Mouse (Mus musculus): ENCODE measurements around the gene Msantd3.

Gene Msantd3

DNA sequence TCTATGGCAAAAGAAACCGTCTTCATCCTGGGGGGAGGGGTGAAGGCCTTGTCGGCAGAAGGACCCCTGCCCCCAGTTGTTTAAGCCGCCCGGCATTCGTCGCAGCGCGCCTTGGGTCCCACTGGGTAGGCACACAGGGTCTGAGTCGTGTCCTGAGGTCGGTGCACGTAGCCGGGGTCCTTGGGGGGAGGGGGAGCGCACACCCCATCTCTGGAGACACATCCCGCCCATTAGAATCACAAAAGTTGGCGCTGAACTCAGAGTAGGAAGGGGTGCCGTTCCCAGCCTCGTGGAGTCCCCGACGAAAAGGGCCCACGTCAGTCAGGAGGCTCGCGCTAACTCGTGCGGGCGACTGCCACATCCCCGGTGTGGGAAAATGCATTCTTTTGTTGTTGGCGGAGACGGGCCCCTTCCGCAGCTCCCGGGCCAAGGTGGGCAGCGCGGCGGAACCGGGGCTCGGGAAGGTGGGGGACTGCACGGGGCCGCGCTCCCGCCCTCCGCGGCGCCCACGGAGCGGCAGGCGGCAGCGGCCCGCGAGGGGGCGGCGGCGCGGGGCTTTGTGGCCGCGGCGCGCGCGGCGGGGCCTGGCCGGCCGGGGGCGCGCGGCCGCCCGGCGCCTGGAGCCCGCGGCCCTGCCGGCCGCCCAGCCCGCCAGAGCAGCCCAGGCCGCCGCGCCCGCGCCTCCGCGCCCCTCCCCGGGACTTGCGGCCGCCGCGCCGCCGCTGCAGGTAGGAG lies at the start of gene Msantd3:
Msantd3 (plus strand) TSS at position 95 of the 735 bp plus-strand sequence.
- ATAC-seq (ENCODE audit: low TSS enrichment), result peak; percentile 54

- ATAC-seq (ENCODE audit: low TSS enrichment), result no peak
These were observed 48.4 kb upstream of the Msantd3 start for GRCm38 (mm10) chr4:48491290-48491743.

DNA sequence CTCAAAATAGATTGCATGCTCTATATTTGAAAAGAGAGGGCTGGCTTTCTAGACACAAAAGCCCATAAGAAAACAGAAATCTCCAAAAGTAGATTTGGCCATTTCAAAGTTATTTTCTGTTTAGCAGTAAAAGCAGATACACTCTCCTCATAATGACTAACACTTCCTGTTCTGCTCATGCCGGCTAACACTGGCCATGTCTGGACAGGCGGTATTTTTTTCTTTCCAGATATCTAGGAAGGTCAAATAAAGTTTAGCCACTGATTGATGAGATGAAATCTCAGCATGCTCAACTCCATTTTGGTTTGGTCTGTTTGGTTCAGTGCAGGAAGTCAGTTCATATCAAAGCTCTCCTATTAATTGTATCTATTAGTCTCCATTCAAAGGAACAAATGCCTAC lies 47.2 kb upstream of the Msantd3 start:
- no peak for ATAC-seq (ENCODE audit: low TSS enrichment)

DNA sequence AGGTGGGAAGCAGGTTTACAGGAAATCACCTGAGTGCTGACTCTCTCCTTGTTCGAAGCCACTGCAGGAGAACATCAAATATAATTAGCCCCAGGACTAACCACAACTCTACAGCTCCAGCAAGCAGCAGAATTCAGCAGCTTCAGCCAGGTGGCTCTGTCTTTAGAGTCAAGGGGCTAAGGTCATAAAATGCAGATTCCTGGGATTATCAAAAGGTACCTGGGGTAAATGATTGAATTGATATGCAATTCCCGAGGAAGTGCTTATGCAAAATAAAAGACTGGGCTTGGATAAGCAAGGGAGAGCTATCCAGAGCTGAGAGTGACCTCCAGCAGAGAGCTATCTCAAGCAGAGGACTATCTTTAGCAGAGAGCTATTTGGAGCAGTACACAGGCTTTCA lies 28.9 kb upstream of the Msantd3 start:
- ATAC-seq (ENCODE audit: low TSS enrichment), result no peak

DNA sequence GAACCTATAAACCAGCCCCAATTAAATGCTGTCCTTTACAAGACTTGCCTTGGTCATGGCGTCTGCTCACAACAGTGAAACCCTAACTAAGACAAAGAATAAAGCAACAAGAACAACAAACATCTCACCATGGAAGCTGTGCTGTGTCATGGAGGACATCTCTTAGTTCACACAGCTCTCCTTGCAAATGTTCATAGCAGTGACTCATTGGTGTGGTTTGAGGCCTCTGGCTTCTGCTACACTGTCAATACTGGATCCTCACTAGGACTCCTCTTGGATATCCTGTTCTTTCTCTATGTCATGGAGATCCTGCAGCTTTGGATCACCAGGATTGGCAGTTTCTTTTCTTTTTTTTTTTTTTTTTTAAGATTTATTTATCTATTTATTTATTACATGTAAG lies 10.2 kb upstream of the Msantd3 start:
- ATAC-seq (ENCODE audit: low TSS enrichment), result no peak

GRCm38 (mm10) chr4:48531804-48532601 lies 7.7 kb upstream of the Msantd3 start:
- ATAC-seq (ENCODE audit: low TSS enrichment), result peak; percentile 70; the same call in 1 of the 2 replicates

DNA sequence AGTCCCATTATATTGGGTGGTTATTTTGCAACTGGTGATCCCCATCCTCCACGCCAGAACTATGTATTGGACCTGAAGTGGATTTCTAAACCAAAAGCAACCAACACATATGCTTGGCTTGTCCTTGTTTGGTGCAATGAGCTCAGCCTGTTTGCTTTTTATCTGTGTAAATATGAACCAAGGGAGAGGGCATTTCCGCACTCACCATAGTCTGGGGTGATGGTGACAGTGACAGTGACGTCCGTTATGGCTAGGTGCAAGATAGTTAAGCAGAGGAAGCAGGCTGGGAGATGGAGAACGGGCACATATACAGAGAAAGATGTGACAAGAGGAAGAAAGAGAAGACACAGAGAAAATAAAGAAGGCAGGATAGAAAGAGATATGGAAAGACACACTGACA lies 3.5 kb upstream of the Msantd3 start:
- no peak for ATAC-seq (ENCODE audit: low TSS enrichment)

- ATAC-seq (ENCODE audit: low TSS enrichment), result no peak
These were observed 2.7 kb upstream of the Msantd3 start for GRCm38 (mm10) chr4:48537024-48537423.

DNA sequence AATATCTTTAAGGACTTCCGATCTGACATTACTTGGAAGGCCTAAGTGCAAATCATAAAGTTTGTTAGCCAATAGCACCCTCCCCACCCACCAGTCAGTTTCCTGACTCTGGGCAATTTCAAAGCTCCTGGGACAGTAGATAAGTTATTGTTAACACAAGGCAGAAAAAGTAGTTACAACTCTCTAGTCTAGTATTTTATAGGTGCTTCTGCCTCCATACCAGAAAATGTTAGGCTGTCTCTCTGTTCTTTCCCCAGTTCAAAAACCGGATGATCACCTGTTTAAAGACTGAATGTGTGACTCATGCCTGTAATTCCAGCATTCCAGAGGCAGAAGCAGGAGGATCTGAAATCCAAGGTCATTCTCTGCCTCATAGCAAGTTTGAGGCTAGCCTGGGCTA lies 1.2 kb upstream of the Msantd3 start:
- no peak for ATAC-seq (ENCODE audit: low TSS enrichment)

- peak; percentile 60 for ATAC-seq (ENCODE audit: low TSS enrichment)
These were observed 909 bp downstream of the Msantd3 start for GRCm38 (mm10) chr4:48540576-48541111.

DNA sequence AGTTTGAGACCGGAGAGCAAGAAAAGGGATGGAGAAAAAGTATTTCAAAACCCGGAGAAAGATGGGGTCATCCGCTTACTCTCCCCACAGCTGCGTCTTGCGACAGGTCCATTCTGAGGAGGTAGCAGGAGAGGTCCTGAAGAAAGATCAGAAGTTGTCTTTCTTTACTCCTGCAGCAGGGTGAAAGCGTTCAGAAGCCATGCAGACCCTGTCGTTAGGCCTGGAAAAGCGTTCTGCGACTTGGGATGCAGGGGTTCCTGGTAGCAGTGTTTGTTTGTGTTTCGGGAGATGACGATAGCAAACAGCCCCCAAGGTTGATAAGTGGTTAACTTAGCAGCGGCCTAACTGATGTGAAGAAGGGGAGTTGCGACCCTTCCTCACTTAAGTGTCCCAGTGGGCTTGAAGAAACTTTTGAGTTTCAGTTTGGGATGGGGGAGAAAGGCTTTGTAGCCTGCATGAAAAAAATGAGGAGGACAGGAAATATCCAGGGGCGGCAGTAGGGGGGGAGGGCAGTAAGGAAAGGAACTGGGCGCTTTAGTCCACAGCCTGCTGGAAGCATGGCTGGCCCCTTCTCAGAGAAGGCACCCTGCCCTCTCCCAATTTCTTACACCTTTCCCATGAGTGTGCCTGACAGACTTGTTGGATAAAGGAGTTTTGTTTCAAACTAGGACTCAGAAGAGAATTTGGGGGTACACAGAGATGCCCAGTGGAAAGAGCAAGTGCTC lies 2.0 kb downstream of the Msantd3 start:
- ATAC-seq (ENCODE audit: low TSS enrichment), result no peak

DNA sequence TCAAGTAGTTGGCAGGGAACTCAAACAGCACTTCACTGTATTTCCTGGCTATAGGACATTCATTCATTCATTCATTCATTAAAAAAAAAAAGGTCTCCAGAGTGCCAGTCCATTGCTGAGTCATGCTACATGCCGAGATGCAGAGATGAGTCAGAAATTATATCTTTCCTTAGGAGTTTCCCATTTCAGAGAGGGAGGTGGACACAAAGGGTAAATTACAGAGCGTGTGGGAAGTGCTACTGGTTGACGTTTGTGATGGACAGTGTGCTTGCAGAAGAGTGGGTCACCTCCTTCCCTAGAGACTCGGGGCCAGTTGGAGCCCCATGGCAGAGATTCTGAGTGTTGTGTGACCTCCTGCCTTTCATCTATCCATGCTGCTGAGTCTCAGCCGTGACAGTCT lies 2.6 kb downstream of the Msantd3 start:
- ATAC-seq (ENCODE audit: low TSS enrichment), result peak; percentile 24

- ATAC-seq (ENCODE audit: low TSS enrichment), result no peak
These were observed 3.5 kb downstream of the Msantd3 start for GRCm38 (mm10) chr4:48543071-48543865.

DNA sequence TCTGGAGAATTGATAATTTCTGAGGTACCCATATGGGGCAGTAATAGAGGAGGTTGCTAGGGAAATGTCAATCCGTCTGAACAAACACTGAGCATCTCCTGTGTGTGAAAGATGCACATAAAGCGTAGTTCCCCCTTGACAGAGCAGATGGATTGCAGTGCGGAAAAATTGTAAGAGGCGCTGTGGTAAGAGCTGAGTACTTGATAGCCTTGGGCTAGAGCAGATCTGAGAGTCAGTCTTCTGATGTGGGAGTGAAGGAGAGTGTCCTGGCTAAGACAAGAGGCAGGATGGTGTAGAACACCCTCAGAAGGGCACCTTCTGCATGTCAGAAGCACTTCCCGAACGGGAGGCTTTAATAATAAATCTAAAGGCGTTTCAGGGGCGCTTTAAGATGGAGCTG lies 4.4 kb downstream of the Msantd3 start:
- no peak for ATAC-seq (ENCODE audit: low TSS enrichment)

- ATAC-seq (ENCODE audit: low TSS enrichment), result no peak
These were observed 6.2 kb downstream of the Msantd3 start for GRCm38 (mm10) chr4:48545966-48546365.

- no peak for ATAC-seq (ENCODE audit: low TSS enrichment)
These were observed 7.1 kb downstream of the Msantd3 start for GRCm38 (mm10) chr4:48546568-48547496.

DNA sequence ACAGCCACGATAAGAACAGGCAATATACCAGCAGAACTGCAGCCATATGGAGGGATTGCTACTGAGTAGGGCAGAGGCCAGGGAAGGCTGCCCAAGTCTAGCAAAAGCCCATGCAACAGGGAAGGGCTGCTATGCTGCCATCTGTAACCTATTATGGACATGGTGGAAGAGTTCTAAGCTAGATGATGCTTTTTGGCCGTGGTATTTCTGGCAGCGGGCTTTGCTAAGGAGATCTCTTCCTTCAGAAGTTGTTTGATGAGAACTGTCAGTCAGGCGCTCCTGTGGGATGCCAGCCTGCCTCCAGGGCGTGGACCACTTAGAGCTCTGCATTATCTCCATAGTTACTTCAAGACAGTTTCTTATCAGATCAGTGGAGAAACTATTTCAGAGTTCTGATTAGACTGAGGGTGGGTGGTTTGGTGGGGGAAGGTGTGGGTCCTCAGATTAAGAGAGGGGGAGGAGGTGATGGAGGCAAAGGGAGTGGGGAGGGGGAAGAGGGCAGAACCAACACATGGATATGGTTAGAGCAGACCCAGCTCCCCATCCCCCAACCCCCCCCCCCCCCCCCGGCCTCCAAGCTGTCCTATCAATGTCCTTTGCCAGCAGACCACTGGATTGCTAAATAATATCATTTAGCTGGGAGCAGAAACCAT lies 8.8 kb downstream of the Msantd3 start:
- no peak for ATAC-seq (ENCODE audit: low TSS enrichment)

GRCm38 (mm10) chr4:48549661-48550060 lies 9.9 kb downstream of the Msantd3 start:
- ATAC-seq (ENCODE audit: low TSS enrichment), result no peak

DNA sequence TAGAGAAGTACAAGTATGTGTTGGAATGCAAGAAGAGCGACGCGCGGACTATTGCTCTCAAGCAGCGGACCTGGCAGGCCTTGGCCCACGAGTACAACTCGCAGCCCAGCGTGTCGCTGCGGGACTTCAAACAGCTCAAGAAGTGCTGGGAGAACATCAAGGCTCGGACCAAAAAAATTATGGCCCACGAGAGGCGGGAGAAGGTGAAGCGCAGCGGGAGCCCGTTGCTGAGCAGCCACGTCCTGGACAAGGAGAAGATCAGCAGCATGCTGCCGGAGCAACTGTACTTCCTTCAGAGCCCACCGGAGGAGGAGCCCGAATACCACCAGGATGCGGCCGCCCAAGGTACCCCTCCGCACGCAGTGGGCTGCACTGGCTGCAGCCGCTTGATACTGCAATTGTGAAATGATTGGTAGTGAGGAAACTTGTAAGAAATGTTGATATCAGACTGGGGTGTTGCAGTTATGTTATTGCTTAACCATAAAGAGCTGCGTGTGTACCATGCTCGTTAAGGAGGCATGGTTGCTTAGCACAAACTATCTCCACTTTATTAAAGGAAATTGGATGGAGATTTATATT lies 12.8 kb downstream of the Msantd3 start:
- ATAC-seq (ENCODE audit: low TSS enrichment), result no peak

Measured in frontal cortex, adult (tissue).